8 mouse cellular contexts compared by ENCODE assay signal in genomic region chr17:57011236-57012141, GRCm38 (mm10). TPM values are rescaled to one million over a fixed set of nuclear protein-coding genes. Genes with fewer than 3 reads are reported as not detected.
A peak's percentile ranks its signal among the peaks of the same experiment; 100 is the strongest.
DNase-seq lines count a peak whose midpoint lies in the region; ATAC-seq and TF ChIP-seq lines count a peak whose summit lies in the region.

Gtf2f1 (minus strand) TSS chr17:57011288.
Gm17949 (plus strand) TSS chr17:57011469.

- under 1% methylated on average over 46 of the region's 51 CpGs for WGBS in embryonic facial prominence, embryonic 14.5 days
- under 1% methylated on average over 51 of the region's 51 CpGs for WGBS in heart, adult 2 months
- WGBS in limb, embryonic 13.5 days, result under 1% methylated on average over 51 of the region's 51 CpGs
- under 1% methylated on average over 51 of the region's 51 CpGs for WGBS in midbrain, embryonic 16.5 days

- H3K27ac ChIP-seq in embryonic facial prominence, embryonic 14.5 days (replicated peaks; ENCODE audit: low read depth, low read length), result peak within 1 kb of the TSS; percentile 97
- H3K27ac ChIP-seq in heart, adult 2 months, result peak within 1 kb of the TSS; percentile 86
- peak within 1 kb of the TSS; percentile 94 for H3K27ac ChIP-seq in limb, embryonic 13.5 days
- peak within 1 kb of the TSS; percentile 99 for H3K27ac ChIP-seq in midbrain, embryonic 16.5 days (ENCODE audit: low read length)

- no peaks in the 10 kb centered on the region for H3K27me3 ChIP-seq in embryonic facial prominence, embryonic 14.5 days (replicated peaks; ENCODE audit: control insufficient read depth, insufficient read depth, low read length)
- H3K27me3 ChIP-seq in heart, adult 2 months (ENCODE audit: control insufficient read depth, insufficient read depth, low read length), result no peaks in the 10 kb centered on the region
- H3K27me3 ChIP-seq in limb, embryonic 13.5 days, result no peaks in the 10 kb centered on the region
- H3K27me3 ChIP-seq in midbrain, embryonic 16.5 days (ENCODE audit: control insufficient read depth, insufficient read depth, low read depth, low read length), result no peaks in the 10 kb centered on the region

- peak; percentile 29; the same call in 1 of the 2 replicates for TF ChIP-seq CTCF in heart, adult 2 months (IDR thresholded peaks at IDR 0.05)

- H3K36me3 ChIP-seq in embryonic facial prominence, embryonic 14.5 days (ENCODE audit: control insufficient read depth, insufficient read depth, low read length), result peaks cover 24% of the 10 kb centered on the region
- no peaks in the 10 kb centered on the region for H3K36me3 ChIP-seq in heart, adult 2 months (ENCODE audit: control insufficient read depth, insufficient read depth, low read length)
- H3K36me3 ChIP-seq in limb, embryonic 13.5 days, result peaks cover 28% of the 10 kb centered on the region
- peaks cover 10% of the 10 kb centered on the region for H3K36me3 ChIP-seq in midbrain, embryonic 16.5 days (ENCODE audit: control insufficient read depth, insufficient read depth, low read length)

- intact Hi-C loops in heart, adult 2 months (cut with DNase I), result loop anchor here (1.0 kb wide), 2 partner anchors 20 to 21 kb away; partner anchors contain the start of genes Clpp and Khsrp

- TF ChIP-seq POLR2A in heart, adult 2 months (IDR thresholded peaks at IDR 0.05; ENCODE audit: insufficient read depth, low read depth, low read length), result peak; percentile 100

- H3K9ac ChIP-seq in embryonic facial prominence, embryonic 14.5 days (ENCODE audit: low read depth, low read length), result peak within 1 kb of the TSS; percentile 84
- peak within 1 kb of the TSS; percentile 76 for H3K9ac ChIP-seq in heart, adult 2 months (ENCODE audit: low read depth, low read length)
- peak within 1 kb of the TSS; percentile 81 for H3K9ac ChIP-seq in limb, embryonic 13.5 days
- peak within 1 kb of the TSS; percentile 89 for H3K9ac ChIP-seq in midbrain, embryonic 16.5 days (ENCODE audit: low read depth, low read length)

- DNase-seq in 3T3-L1 (ENCODE audit: low read depth, low spot score), result peak; percentile 98
- DNase-seq in adrenal gland, postnatal 4 days (ENCODE audit: low spot score in 2 of 2), result peak; percentile 81 to 90
- peak; percentile 100 for DNase-seq in embryonic facial prominence, embryonic 14.5 days (ENCODE audit: low spot score)
- peak; percentile 91 to 92 for DNase-seq in heart, adult 2 months
- DNase-seq in kidney, adult 8-10 months, result peak; percentile 93 to 94
- DNase-seq in spleen, postnatal 10 days (ENCODE audit: low spot score in 2 of 2), result peak; percentile 89 to 95

- H3K4me3 ChIP-seq in embryonic facial prominence, embryonic 14.5 days (ENCODE audit: low read depth, low read length), result peak within 1 kb of the TSS; percentile 72
- H3K4me3 ChIP-seq in heart, adult 2 months, result peak within 1 kb of the TSS; percentile 73
- H3K4me3 ChIP-seq in limb, embryonic 13.5 days, result peak within 1 kb of the TSS; percentile 78
- H3K4me3 ChIP-seq in midbrain, embryonic 16.5 days (ENCODE audit: low read depth, low read length), result peak within 1 kb of the TSS; percentile 76

- ATAC-seq in embryonic facial prominence, embryonic 14.5 days (ENCODE audit: low read depth), result peak; percentile 93
- ATAC-seq in limb, embryonic 13.5 days (ENCODE audit: low FRiP score, low read depth), result peak; percentile 96
- ATAC-seq in midbrain, embryonic 16.5 days, result peak; percentile 92

- H3K9me3 ChIP-seq in embryonic facial prominence, embryonic 14.5 days (ENCODE audit: control insufficient read depth, low read length), result no peaks in the 10 kb centered on the region
- H3K9me3 ChIP-seq in limb, embryonic 13.5 days, result no peaks in the 10 kb centered on the region
- H3K9me3 ChIP-seq in midbrain, embryonic 16.5 days (replicated peaks; ENCODE audit: control insufficient read depth, low read length, poor library complexity, severe bottlenecking), result no peaks in the 10 kb centered on the region

- peak; percentile 95; the same call in 1 of the 2 replicates for TF ChIP-seq EP300 in heart, adult 2 months (IDR thresholded peaks at IDR 0.05; ENCODE audit: insufficient read depth, low read depth, low read length)

- peaks cover 13% of the 10 kb centered on the region for H3K4me1 ChIP-seq in embryonic facial prominence, embryonic 14.5 days (ENCODE audit: control insufficient read depth, insufficient read depth, low read length)
- H3K4me1 ChIP-seq in heart, adult 2 months (ENCODE audit: control insufficient read depth, insufficient read depth, low read length), result peaks cover 3% of the 10 kb centered on the region; the same call in 1 of the 2 replicates
- H3K4me1 ChIP-seq in limb, embryonic 13.5 days, result peaks cover 19% of the 10 kb centered on the region
- peaks cover 16% of the 10 kb centered on the region for H3K4me1 ChIP-seq in midbrain, embryonic 16.5 days (ENCODE audit: control insufficient read depth, insufficient read depth, low read length)

- peak within 1 kb of the TSS; percentile 89 for H3K4me2 ChIP-seq in embryonic facial prominence, embryonic 14.5 days (ENCODE audit: low read depth, low read length)
- peak within 1 kb of the TSS; percentile 93 for H3K4me2 ChIP-seq in limb, embryonic 13.5 days (replicated peaks)
- H3K4me2 ChIP-seq in midbrain, embryonic 16.5 days (ENCODE audit: low read length), result peak within 1 kb of the TSS; percentile 91

- H3K79me2 ChIP-seq in heart, adult 2 months (replicated peaks; ENCODE audit: control insufficient read depth, insufficient read depth, low read length), result no peaks in the 10 kb centered on the region

RNA-seq across cellular contexts. Expression of gene Gtf2f1, which starts in this region (rescaled TPM):
- total RNA-seq in adrenal gland, postnatal 4 days (2021), result 10 to 100 TPM; 55.7 to 58.6 TPM
- 55.4 and 55.5 TPM in 2 replicates for polyA plus RNA-seq in embryonic facial prominence, embryonic 14.5 days (2014; fragmentation: Nextera tagmentation; extraction: Ambion mirVana)
- total RNA-seq in heart, adult 2 months (2021), result 10 to 100 TPM; 20.7 TPM
- 12.3 and 14.3 TPM in 2 replicates for polyA plus RNA-seq in heart, adult 2 months (2012; rRNA removed)
- polyA plus RNA-seq in limb, embryonic 13.5 days (2015; fragmentation: Nextera tagmentation; extraction: Ambion mirVana), result 61.0 and 61.5 TPM in 2 replicates
- 71.7 and 74.6 TPM in 2 replicates for polyA plus RNA-seq in midbrain, embryonic 16.5 days (2015; fragmentation: Nextera tagmentation; extraction: Ambion mirVana)

RNA-seq across cellular contexts. Expression of gene Gm17949, which starts in this region (rescaled TPM):
- under 1 TPM; 0.25 to 0.45 TPM for total RNA-seq in adrenal gland, postnatal 4 days (2021)
- 0.19 and 0.41 TPM in 2 replicates for polyA plus RNA-seq in embryonic facial prominence, embryonic 14.5 days (2014; fragmentation: Nextera tagmentation; extraction: Ambion mirVana)
- total RNA-seq in heart, adult 2 months (2021), result under 1 TPM in 1 of 2 experiments, not detected in 1; 0.18 TPM
- polyA plus RNA-seq in heart, adult 2 months (2012; rRNA removed), result not detected in 2 replicates
- 0.32 TPM in 1 of 2 replicates, not detected in the other for polyA plus RNA-seq in limb, embryonic 13.5 days (2015; fragmentation: Nextera tagmentation; extraction: Ambion mirVana)
- polyA plus RNA-seq in midbrain, embryonic 16.5 days (2015; fragmentation: Nextera tagmentation; extraction: Ambion mirVana), result 0.41 and 0.88 TPM in 2 replicates

Comparison
In these comparisons a context has a peak if more than half of its experiments do, and no peak if none do; other contexts are left out.
1. Peak in every context shown above with its lines: DNase-seq, ATAC-seq, H3K4me3 ChIP-seq and H3K27ac ChIP-seq.